Mouse (Mus musculus): ENCODE data around the gene Pten. TPM values are rescaled to one million over a fixed set of nuclear protein-coding genes. Genes with fewer than 3 reads are reported as not detected.

Pten gene
- polyA plus RNA-seq, 1 experiment from 2014 or later = 49.1 TPM

DNA sequence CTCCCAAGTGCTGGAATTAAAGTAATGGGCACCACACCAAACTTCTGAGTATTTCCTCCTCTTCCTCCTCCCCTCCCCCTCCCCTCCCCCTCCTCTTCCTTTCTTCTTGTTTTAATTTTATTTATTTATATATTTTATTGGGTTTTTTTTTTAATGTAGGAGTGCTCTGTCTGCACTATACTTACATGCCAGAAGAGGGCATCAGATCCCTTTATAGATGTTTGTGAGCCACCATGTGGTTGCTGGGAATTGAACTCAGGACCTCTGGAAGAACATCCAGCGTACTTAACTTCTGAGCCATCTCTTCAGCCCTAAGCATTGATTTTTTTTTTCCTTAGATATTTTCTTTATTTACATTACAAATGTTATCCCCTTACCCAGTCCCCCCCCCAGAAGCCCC is 37.0 kb upstream of the Pten start:
- ChIA-PET POLR2A (no interaction called here), CTCF (interaction anchor here (3.4 kb wide), 1 partner anchor 506 kb away, joined by 30 read pairs; no protein-coding TSS in a partner anchor)
- in situ Hi-C loops (cut with MboI; ENCODE audit: low pct_unique_long_range_greater_than_20kb) = no loop called here
- TF ChIP-seq CTCF (IDR thresholded peaks at IDR 0.05) = peak; percentile 23
- no peak for DNase-seq (ENCODE audit: low read depth, low spot score)
- no peak for ATAC-seq
- no peaks in the 10 kb centered on the region for H3K27me3 ChIP-seq

DNA sequence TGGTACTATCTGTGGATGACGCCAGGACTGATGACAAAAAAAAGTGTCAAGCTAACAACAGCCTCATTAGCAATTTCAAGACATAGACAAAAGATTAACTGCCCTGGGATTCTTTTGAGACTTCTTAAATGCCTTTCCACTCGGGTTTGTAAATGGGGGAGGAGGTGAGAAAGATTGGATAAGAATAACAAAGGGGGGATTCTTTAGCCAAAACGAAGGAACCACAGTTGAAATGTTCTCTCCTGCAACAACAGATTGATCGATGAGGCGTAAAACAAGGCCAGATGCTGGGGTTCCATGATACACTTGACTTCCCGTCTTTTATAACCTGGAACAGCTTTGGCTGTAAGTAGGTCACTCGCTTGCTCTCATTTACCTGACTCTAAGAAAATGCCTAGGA is 33.5 kb upstream of the Pten start:
- POLR2A ChIA-PET = no interaction called here
- no peak for ATAC-seq

DNA sequence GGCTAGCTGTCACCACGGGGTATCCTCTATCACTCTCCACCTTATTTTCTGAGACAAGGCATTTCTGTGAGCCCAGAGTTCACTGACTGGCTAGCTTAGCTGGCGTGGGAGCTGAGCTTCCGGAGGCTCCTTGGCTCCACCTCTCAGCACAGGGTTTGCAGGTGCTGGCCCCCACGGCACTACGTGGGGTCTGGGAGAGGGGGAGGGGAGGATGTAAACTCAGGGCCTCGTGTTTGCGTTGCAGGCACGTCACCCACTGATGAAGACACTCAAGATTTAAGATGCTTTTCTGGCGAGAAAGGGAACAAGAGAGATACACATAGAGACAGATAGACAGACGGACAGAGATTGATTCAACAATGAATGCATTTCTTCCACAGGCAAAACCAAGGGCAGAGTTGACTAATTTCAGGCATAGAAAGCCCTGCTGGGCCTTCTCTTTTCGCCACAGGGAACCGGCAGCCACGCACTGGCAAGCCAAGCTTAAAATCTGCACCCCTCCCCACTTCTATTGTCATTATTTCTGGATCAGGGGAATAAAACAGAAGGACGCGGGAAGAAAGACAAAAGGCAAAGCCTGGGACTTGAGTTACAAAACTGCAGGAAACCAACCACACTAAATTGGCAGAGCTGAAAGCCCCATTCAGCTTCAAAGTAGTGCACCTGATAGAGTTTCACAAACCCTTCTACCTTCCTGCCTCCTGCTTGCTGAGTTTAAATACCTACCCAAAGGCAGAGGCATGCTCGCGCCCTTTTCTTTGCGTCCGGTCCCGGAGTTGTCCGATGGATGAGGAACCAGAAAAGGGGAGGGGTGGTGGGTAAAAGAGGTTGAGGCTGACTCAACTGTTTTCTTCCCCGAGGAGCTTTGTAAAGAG is 30.6 kb upstream of the Pten start:
- ATAC-seq (no peak), DNase-seq (ENCODE audit: low read depth, low spot score) (no peak)
- ChIA-PET POLR2A (interaction anchor here (1.0 kb wide), 1 partner anchor 494 kb away, joined by 3 read pairs; no protein-coding TSS in a partner anchor), CTCF (interaction anchor here (1.2 kb wide), 1 partner anchor 12 kb away, joined by 3 read pairs; no protein-coding TSS in a partner anchor)
- peaks cover 18% of the 10 kb centered on the region for H3K27me3 ChIP-seq
- TF ChIP-seq CTCF (IDR thresholded peaks at IDR 0.05) = no peak
- in situ Hi-C loops (cut with MboI; ENCODE audit: low pct_unique_long_range_greater_than_20kb) = no loop called here

More for the DNA sequence above, 33.5 kb upstream of the Pten start:
- peaks cover 10% of the 10 kb centered on the region for H3K27me3 ChIP-seq
- no peak for DNase-seq (ENCODE audit: low read depth, low spot score)
- CTCF ChIA-PET = interaction anchor here (1.1 kb wide), 2 partner anchors 502 to 503 kb away, joined by 3 to 4 read pairs; no protein-coding TSS in a partner anchor
- TF ChIP-seq CTCF (IDR thresholded peaks at IDR 0.05) = no peak
- in situ Hi-C loops (cut with MboI; ENCODE audit: low pct_unique_long_range_greater_than_20kb) = no loop called here

DNA sequence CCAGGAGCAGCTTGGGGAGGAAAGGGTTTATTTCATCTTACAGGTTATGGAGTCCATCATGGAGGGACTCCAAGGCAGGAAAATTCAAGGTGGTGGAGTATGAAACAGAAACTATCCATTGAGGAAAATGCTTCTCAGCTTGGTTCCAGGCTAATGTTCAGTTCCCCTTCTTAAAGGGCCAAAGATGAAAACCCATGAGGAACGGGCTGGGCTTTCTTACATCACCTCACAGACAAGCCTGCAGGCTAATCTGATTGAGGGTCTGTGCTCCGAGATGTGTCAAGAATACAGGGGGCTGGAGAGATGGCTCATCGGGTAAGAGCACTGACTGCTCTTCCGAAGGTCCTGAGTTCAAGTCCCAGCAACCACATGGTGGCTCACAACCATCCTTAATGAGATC is 27.5 kb upstream of the Pten start:
- DNase-seq (ENCODE audit: low read depth, low spot score) (no peak), ATAC-seq (no peak)
- peaks cover 18% of the 10 kb centered on the region for H3K27me3 ChIP-seq
- in situ Hi-C loops (cut with MboI; ENCODE audit: low pct_unique_long_range_greater_than_20kb) = no loop called here
- POLR2A ChIA-PET = no interaction called here
- CTCF ChIA-PET = interaction anchor here (1.0 to 2.0 kb wide), 2 partner anchors 12 to 26 kb away, joined by 4 read pairs; no protein-coding TSS in a partner anchor
- no peak for TF ChIP-seq CTCF (IDR thresholded peaks at IDR 0.05)

DNA sequence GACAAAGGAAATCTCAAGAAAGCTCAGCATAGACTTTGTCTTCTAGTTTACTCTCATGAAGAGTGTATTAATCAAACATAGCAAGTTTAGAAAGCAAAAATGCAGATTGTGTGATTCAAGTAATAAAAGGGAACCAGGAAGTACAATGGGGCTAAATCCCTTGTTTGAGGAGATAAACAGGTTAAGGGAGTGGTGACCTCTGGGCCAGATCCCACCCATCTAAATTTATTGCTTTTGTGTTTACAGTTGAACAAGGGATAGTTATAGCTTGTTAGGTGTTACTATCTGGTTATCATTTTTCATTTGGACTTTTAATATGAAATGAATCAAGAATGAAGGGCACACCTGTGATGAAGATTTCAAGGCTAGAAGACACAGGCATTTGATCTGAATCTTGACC is 24.4 kb upstream of the Pten start:
- POLR2A ChIA-PET = interaction anchor here (0.5 kb wide), 1 partner anchor 881 kb away, joined by 3 read pairs; no protein-coding TSS in a partner anchor
- in situ Hi-C loops (cut with MboI; ENCODE audit: low pct_unique_long_range_greater_than_20kb) = no loop called here
- no peak for DNase-seq (ENCODE audit: low read depth, low spot score)
- H3K27me3 ChIP-seq = peaks cover 11% of the 10 kb centered on the region
- no peak for ATAC-seq
- CTCF ChIA-PET = interaction anchor here (0.9 to 1.5 kb wide), 2 partner anchors 17 to 502 kb away, joined by 3 read pairs; no protein-coding TSS in a partner anchor
- no peak for TF ChIP-seq CTCF (IDR thresholded peaks at IDR 0.05)

DNA sequence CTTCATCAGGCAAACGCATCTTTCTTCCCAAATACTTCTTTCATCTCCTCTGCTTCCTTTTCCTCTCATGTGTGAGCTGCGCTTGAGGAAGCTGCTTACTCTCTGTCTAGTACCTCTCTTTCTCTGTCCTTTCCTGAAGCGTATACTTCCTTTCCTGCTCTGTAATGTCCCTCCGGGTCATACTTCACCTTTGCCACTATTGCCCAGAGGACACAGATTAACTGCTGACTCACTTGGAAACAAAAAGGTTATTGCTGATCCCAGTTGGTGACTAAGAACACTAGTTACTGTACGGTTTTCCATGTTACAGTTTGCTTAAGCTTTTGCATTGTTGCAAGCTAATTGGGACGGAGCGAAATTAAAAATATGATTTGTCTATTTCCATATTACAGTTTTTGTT is 19.5 kb upstream of the Pten start:
- ATAC-seq = no peak

DNA sequence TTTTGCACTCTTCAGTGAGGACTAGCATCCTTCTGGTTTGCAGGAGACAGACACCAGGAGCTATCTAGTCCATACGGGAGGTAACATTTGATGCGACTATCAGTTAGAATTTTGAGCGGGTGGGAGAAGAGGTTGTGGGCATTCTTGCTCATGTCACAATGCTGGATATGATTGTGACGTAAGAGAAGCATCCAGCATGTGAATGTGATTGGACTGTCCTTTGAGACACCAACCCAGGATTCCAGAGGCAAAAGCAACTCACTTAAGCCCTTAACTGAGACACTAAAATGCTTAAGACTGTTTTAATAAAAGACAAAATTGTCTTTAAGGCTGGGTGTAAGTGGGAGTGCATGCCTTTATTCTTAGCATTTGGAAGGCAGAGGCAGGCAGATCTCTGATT is 17.6 kb upstream of the Pten start, which contains the start of gene Atad1:
TSS of gene Atad1 (minus strand) at position 101 of the 400 bp plus-strand sequence.
- no peak for TF ChIP-seq CTCF (IDR thresholded peaks at IDR 0.05)
- no peak for DNase-seq (ENCODE audit: low read depth, low spot score)
- in situ Hi-C loops (cut with MboI; ENCODE audit: low pct_unique_long_range_greater_than_20kb) = no loop called here
- ChIA-PET POLR2A (no interaction called here), CTCF (interaction anchor here (1.3 to 1.6 kb wide), 3 partner anchors 16 to 487 kb away, joined by 3 to 5 read pairs (median 4); no protein-coding TSS in a partner anchor)
- ATAC-seq = no peak
- H3K27me3 ChIP-seq = peaks cover 6% of the 10 kb centered on the region

More for the DNA sequence above, 19.5 kb upstream of the Pten start:
- TF ChIP-seq CTCF (IDR thresholded peaks at IDR 0.05) = no peak
- ChIA-PET POLR2A (interaction anchor here (0.6 kb wide), 1 partner anchor 882 kb away, joined by 3 read pairs; no protein-coding TSS in a partner anchor), CTCF (interaction anchor here (1.1 to 1.6 kb wide), 3 partner anchors 11 to 489 kb away, joined by 3 to 7 read pairs (median 3); no protein-coding TSS in a partner anchor)
- in situ Hi-C loops (cut with MboI; ENCODE audit: low pct_unique_long_range_greater_than_20kb) = no loop called here
- no peak for DNase-seq (ENCODE audit: low read depth, low spot score)
- no peaks in the 10 kb centered on the region for H3K27me3 ChIP-seq

DNA sequence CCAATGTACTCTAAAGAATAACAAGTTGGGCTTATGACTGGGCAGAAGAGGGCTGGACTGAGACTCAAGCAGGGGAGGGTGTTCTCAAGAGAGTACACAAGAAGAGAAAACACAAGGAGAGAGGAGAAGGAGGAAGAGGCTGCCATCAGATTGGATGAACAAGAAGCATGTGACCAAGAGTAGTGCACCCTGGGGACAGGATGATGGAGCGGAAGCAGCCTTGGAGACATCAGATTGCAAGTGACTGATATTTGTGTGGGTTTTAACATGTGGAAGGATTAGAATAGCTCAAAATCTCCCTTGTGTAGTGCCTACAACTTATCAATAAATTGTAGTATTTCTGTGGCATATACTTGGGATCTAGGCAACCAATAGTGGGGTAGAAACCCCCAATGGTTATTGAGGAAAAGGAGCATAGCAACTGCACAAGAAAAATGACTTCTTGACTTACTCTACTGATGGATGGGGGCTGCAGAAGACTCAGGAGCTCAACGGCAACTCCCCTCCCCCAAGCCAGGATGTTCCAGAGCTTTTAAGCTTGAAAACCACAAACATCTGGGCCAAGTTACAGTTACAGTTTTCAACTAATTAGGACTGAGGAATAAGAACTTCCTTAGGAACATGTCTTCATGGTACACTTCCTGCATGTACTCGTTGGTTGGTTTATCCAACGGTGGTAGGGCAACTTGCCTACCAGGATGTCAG is 16.5 kb upstream of the Pten start:
- DNase-seq (ENCODE audit: low read depth, low spot score) (no peak), ATAC-seq (no peak)
- in situ Hi-C loops (cut with MboI; ENCODE audit: low pct_unique_long_range_greater_than_20kb) = no loop called here
- peaks cover 6% of the 10 kb centered on the region for H3K27me3 ChIP-seq
- ChIA-PET POLR2A (no interaction called here), CTCF (interaction anchor here (1.3 to 1.6 kb wide), 2 partner anchors 15 to 483 kb away, joined by 3 to 4 read pairs; no protein-coding TSS in a partner anchor)
- TF ChIP-seq CTCF (IDR thresholded peaks at IDR 0.05) = no peak

DNA sequence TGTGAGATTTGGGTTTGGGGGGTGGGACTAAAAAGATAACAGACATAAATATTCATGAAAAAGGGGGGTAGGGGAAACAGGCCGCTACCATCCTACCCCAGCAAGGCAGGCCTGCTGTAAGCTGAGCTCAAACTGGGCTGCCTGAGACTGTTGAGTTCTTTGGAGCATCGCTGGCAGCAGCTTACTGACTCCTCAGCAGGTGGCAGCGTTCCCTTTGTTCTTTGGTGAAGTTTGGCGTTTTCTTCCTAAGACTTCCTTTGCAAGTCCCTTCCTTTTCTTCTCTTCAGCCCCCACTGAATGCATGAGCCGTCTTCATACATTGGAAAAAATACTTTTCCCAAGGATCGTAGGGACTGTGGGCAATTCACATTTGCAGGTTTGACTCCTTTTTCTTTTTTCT is 7.9 kb upstream of the Pten start:
- no peak for TF ChIP-seq CTCF (IDR thresholded peaks at IDR 0.05)
- ChIA-PET POLR2A (interaction anchor here (1.1 kb wide), 1 partner anchor 478 kb away, joined by 3 read pairs; no protein-coding TSS in a partner anchor), CTCF (interaction anchor here (0.6 to 17.5 kb wide), 6 partner anchors 12 to 617 kb away, joined by 3 to 220 read pairs (median 3); no protein-coding TSS in a partner anchor)
- peak; percentile 51 for ATAC-seq
- in situ Hi-C loops (cut with MboI; ENCODE audit: low pct_unique_long_range_greater_than_20kb) = no loop called here
- DNase-seq (ENCODE audit: low read depth, low spot score) = no peak
- no peaks in the 10 kb centered on the region for H3K27me3 ChIP-seq

DNA sequence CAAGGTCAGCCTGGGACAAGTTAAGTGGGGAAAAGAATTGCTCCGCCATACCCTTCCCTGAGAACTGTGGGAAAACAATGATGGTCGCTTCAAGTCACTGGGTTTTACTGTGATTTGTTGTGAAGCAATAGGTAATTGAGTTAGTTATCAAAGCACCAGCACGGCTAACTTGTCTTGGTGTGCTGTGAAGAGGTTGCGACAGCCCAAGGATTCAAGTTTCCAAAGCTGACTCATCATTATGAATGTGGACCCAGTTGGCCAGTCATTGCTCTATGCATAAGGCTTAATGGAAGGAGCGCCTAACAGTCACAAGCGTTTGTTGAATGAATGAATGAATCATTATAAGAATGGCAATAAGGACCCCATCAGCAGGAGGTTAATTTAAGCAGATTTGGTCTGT is 4.9 kb upstream of the Pten start:
- ChIA-PET CTCF (interaction anchor here (17.5 kb wide), 1 partner anchor 475 kb away, joined by 220 read pairs; no protein-coding TSS in a partner anchor), POLR2A (no interaction called here)
- DNase-seq (ENCODE audit: low read depth, low spot score) (no peak), ATAC-seq (no peak)
- in situ Hi-C loops (cut with MboI; ENCODE audit: low pct_unique_long_range_greater_than_20kb) = no loop called here
- no peaks in the 10 kb centered on the region for H3K27me3 ChIP-seq
- TF ChIP-seq CTCF (IDR thresholded peaks at IDR 0.05) = no peak
